Mouse (Mus musculus) heart, postnatal 25 days (tissue): ENCODE measurements at regions not wholly inside any gene's neighbourhood (a gene's known extent, or its start where the extent isn't known, plus 50 kb on each side); places are given as distances from the start of the nearest gene placed in this dataset.
A peak's percentile ranks its signal among the peaks of the same experiment; 100 is the strongest.

Experiments used
- DNase-seq: peaks from one replicate; pipeline ENCODE4 v3.0.0; 2022; ENCODE audit warnings: low spot score
- intact Hi-C: fragments of 180-260 bp; cut with DNase I; formaldehyde crosslinking; loops from one replicate; pipeline ENCODE4 v1.15.1; 2025

- intact Hi-C loops: no loop called here
- peak; percentile 49 for DNase-seq
Observed at GRCm38 (mm10) chr10:70824461-70824860, 168.7 kb upstream of the Phyhipl start.

- DNase-seq: no peak
Observed at GRCm38 (mm10) chr10:70819951-70820350, 164.2 kb upstream of the Phyhipl start.

GRCm38 (mm10) chr10:70814354-70815131 is 158.8 kb upstream of the Phyhipl start:
- intact Hi-C loops: loop anchor here (5.0 to 10.0 kb wide), 3 partner anchors 150 to 497 kb away; no protein-coding TSS in a partner anchor
- peak; percentile 55 for DNase-seq

More at GRCm38 (mm10) chr10:70819951-70820350, 164.2 kb upstream of the Phyhipl start:
- intact Hi-C loops: loop anchor here (10.0 kb wide), 1 partner anchor 145 kb away; no protein-coding TSS in a partner anchor

GRCm38 (mm10) chr10:70809411-70809810 is 153.6 kb upstream of the Phyhipl start:
- intact Hi-C loops: no loop called here

GRCm38 (mm10) chr10:70806786-70807385 is 151.1 kb upstream of the Phyhipl start:
- intact Hi-C loops: no loop called here
- DNase-seq: no peak

More at GRCm38 (mm10) chr10:70809411-70809810, 153.6 kb upstream of the Phyhipl start:
- no peak for DNase-seq

- intact Hi-C loops: no loop called here
- DNase-seq: no peak
Observed at GRCm38 (mm10) chr10:70800736-70801306, 145.1 kb upstream of the Phyhipl start.

GRCm38 (mm10) chr10:70799906-70800305 is 144.1 kb upstream of the Phyhipl start:
- intact Hi-C loops: no loop called here
- DNase-seq: peak; percentile 13

GRCm38 (mm10) chr10:70799191-70799742 is 143.5 kb upstream of the Phyhipl start:
- intact Hi-C loops: no loop called here
- DNase-seq: peak; percentile 63

GRCm38 (mm10) chr10:70788814-70789452 is 133.2 kb upstream of the Phyhipl start:
- no peak for DNase-seq
- intact Hi-C loops: no loop called here

GRCm38 (mm10) chr10:70781036-70781435 is 125.3 kb upstream of the Phyhipl start:
- intact Hi-C loops: loop anchor here (2.0 kb wide), 1 partner anchor 60 kb away; no protein-coding TSS in a partner anchor
- DNase-seq: no peak

GRCm38 (mm10) chr10:70778596-70778995 is 122.8 kb upstream of the Phyhipl start:
- intact Hi-C loops: no loop called here

GRCm38 (mm10) chr10:70774571-70774970 is 118.8 kb upstream of the Phyhipl start:
- no peak for DNase-seq
- intact Hi-C loops: no loop called here

More at GRCm38 (mm10) chr10:70778596-70778995, 122.8 kb upstream of the Phyhipl start:
- no peak for DNase-seq

- intact Hi-C loops: no loop called here
- DNase-seq: no peak
Observed at GRCm38 (mm10) chr10:70774159-70774558, 118.4 kb upstream of the Phyhipl start.

- no peak for DNase-seq
Observed at GRCm38 (mm10) chr10:70767461-70767860, 111.7 kb upstream of the Phyhipl start.

GRCm38 (mm10) chr10:70766869-70767268 is 111.1 kb upstream of the Phyhipl start:
- intact Hi-C loops: no loop called here
- DNase-seq: no peak

More at GRCm38 (mm10) chr10:70767461-70767860, 111.7 kb upstream of the Phyhipl start:
- intact Hi-C loops: no loop called here

- no peak for DNase-seq
- intact Hi-C loops: no loop called here
Observed at GRCm38 (mm10) chr10:70766450-70766849, 110.7 kb upstream of the Phyhipl start.

GRCm38 (mm10) chr10:70763206-70763605 is 107.4 kb upstream of the Phyhipl start:
- intact Hi-C loops: no loop called here
- no peak for DNase-seq

GRCm38 (mm10) chr10:70759686-70760085 is 103.9 kb upstream of the Phyhipl start:
- intact Hi-C loops: no loop called here
- no peak for DNase-seq

- no peak for DNase-seq
- intact Hi-C loops: no loop called here
Observed at GRCm38 (mm10) chr10:70751771-70752170, 96.0 kb upstream of the Phyhipl start.
